Mouse (Mus musculus) G1E (cell line): ENCODE measurements around the gene Rhpn2.

ENCODE experiments used
- CTCF ChIP-seq: IDR thresholded peaks from 2 replicates; pipeline ENCODE4 v1.5.1; 2012; ENCODE audit warnings: low read depth, low read length, inconsistent platforms, mixed read lengths
- GATA1 ChIP-seq: IDR thresholded peaks from 2 replicates; pipeline ENCODE4 v1.6.1; 2012; ENCODE audit warnings: borderline replicate concordance, low read length, inconsistent platforms, mixed read lengths
- GATA2 ChIP-seq: IDR thresholded peaks from 2 replicates; pipeline ENCODE4 v1.6.1; 2012; ENCODE audit warnings: low read depth, low read length, inconsistent platforms, borderline replicate concordance
- POLR2AphosphoS5 ChIP-seq: IDR thresholded peaks from 2 replicates; pipeline ENCODE4 v1.6.1; 2012; ENCODE audit warnings: low read depth, low read length, inconsistent platforms; ENCODE audit not compliant: insufficient replicate concordance
- TAL1 ChIP-seq: conservative IDR thresholded peaks from 2 replicates; pipeline ENCODE4 v1.6.1; 2012; ENCODE audit warnings: low read depth, low read length, inconsistent platforms, mixed read lengths

DNA sequence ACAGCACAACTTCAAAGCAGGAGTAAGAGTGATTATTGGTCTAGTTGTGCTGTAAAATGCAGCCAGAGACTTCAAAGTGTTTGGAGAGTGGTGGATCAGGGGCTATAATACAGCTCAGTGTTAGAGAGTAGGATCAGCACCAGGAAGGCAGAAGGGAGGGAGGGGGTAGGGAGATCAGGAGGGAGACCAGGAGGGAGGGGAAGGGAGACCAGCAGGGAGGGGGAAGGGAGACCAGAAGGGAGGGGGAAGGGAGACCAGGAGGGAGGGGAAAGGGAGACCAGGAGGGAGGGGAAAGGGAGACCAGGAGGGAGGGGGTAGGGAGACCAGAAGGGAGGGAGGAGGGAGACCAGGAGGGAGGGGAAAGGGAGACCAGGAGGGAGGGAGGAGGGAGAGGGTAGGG, 19.8 kb upstream of the Rhpn2 start:
- TF ChIP-seq CTCF (no peak), GATA1 (no peak), TAL1 (no peak), POLR2AphosphoS5 (no peak), GATA2 (no peak)
